ENCODE assay signal across 11 mouse cellular contexts in genomic region chr5:114573920-114574628, GRCm38 (mm10). TPM values are rescaled to one million over a fixed set of nuclear protein-coding genes. Genes with fewer than 3 reads are reported as not detected.
A peak's percentile ranks its signal among the peaks of the same experiment; 100 is the strongest.
DNase-seq lines count a peak whose midpoint lies in the region; ATAC-seq and TF ChIP-seq lines count a peak whose summit lies in the region.
"Had no signal": no experiment of that assay in that cellular context is flagged by ENCODE, and none has a peak within 500 bp of the region (broad histone marks: within the 10 kb centered on the region; RNA-seq: fewer than 3 reads in every experiment).

No protein-coding gene starts in this region.

- peaks cover 38% of the 10 kb centered on the region for H3K4me1 ChIP-seq in liver, adult 2 months (ENCODE audit: control insufficient read depth, insufficient read depth, low read length)
- H3K4me1 ChIP-seq in hindbrain, embryonic 14.5 days (replicated peaks; ENCODE audit: control insufficient read depth, insufficient read depth, low read length): peaks cover 83% of the 10 kb centered on the region
- H3K4me1 ChIP-seq in midbrain, embryonic 12.5 days: peaks cover 96% of the 10 kb centered on the region

- H3K4me2 ChIP-seq in hindbrain, embryonic 14.5 days (replicated peaks): 0 out of 2 replicates have a peak overlapping the region, but pooled peaks have one; percentile 89
- H3K4me2 ChIP-seq in midbrain, embryonic 12.5 days (replicated peaks): peak overlapping the region; percentile 19
- H3K4me2 ChIP-seq: heart, embryonic 12.5 days; liver, embryonic 13.5 days had no signal

- DNase-seq in liver, adult 2 months (ENCODE audit: extremely low read depth, low read depth, low spot score): peak; percentile 80
- no peak for DNase-seq in liver
- DNase-seq in adrenal gland, postnatal 36 days: peak; percentile 86 to 91
- no peak for DNase-seq in hindbrain, embryonic 14.5 days (ENCODE audit: low spot score)
- no peak for DNase-seq in right cerebral cortex, postnatal 4 days
- no peak for DNase-seq in layer of hippocampus, adult 8-10 months (ENCODE audit: low spot score in 2 of 2)
- DNase-seq in right cerebral cortex, adult 2 months (ENCODE audit: low spot score in 2 of 2): no peak
- DNase-seq: cerebellum, postnatal 14 days; liver, embryonic 13.5 days had no signal

- H3K79me2 ChIP-seq in liver, adult 2 months (ENCODE audit: control insufficient read depth, insufficient read depth, low read length): peaks cover 15% of the 10 kb centered on the region

- peak overlapping the region; percentile 40 for H3K27ac ChIP-seq in liver, adult 2 months (replicated peaks; ENCODE audit: insufficient read depth, low read depth, low read length)
- H3K27ac ChIP-seq in hindbrain, embryonic 14.5 days: no peak overlapping the region
- 0 out of 2 replicates have a peak overlapping the region, but pooled peaks have one; percentile 56 for H3K27ac ChIP-seq in midbrain, embryonic 12.5 days (replicated peaks)

- no peaks in the 10 kb centered on the region for H3K27me3 ChIP-seq in liver, adult 2 months (ENCODE audit: control insufficient read depth, insufficient read depth, low read length)
- H3K27me3 ChIP-seq in hindbrain, embryonic 14.5 days (ENCODE audit: control insufficient read depth, insufficient read depth, low read length): no peaks in the 10 kb centered on the region
- H3K27me3 ChIP-seq in midbrain, embryonic 12.5 days: peaks cover 57% of the 10 kb centered on the region

- H3K4me3 ChIP-seq in liver, adult 2 months (ENCODE audit: insufficient read depth, low read depth, low read length): no peak overlapping the region
- H3K4me3 ChIP-seq in hindbrain, embryonic 14.5 days (replicated peaks; ENCODE audit: low read length): no peak overlapping the region
- H3K4me3 ChIP-seq in midbrain, embryonic 12.5 days: no peak overlapping the region
- H3K4me3 ChIP-seq: heart, embryonic 12.5 days; liver, embryonic 13.5 days had no signal

- 26% methylated on average over 12 of the region's 12 CpGs for WGBS in liver, adult 2 months
- WGBS in hindbrain, embryonic 14.5 days: 58% methylated on average over 12 of the region's 12 CpGs
- 68% methylated on average over 12 of the region's 12 CpGs for WGBS in midbrain, embryonic 12.5 days

- no peak for TF ChIP-seq POLR2A in liver, adult 2 months (IDR thresholded peaks at IDR 0.05; ENCODE audit: extremely low read depth, insufficient read depth, low read length)

- H3K9ac ChIP-seq in liver, adult 2 months (ENCODE audit: low read depth, low read length): no peak overlapping the region
- 0 out of 2 replicates have a peak overlapping the region, but pooled peaks have one; percentile 6 for H3K9ac ChIP-seq in hindbrain, embryonic 14.5 days
- H3K9ac ChIP-seq in midbrain, embryonic 12.5 days (replicated peaks): no peak overlapping the region
- H3K9ac ChIP-seq: heart, embryonic 12.5 days had no signal

- no peaks in the 10 kb centered on the region for H3K9me3 ChIP-seq in hindbrain, embryonic 14.5 days (ENCODE audit: control insufficient read depth, low read length)
- no peaks in the 10 kb centered on the region for H3K9me3 ChIP-seq in midbrain, embryonic 12.5 days
- H3K9me3 ChIP-seq: heart, embryonic 12.5 days; liver, embryonic 13.5 days had no signal

- H3K36me3 ChIP-seq in liver, adult 2 months (ENCODE audit: control insufficient read depth, insufficient read depth, low read length): no peaks in the 10 kb centered on the region
- H3K36me3 ChIP-seq in hindbrain, embryonic 14.5 days (replicated peaks; ENCODE audit: control insufficient read depth, insufficient read depth): no peaks in the 10 kb centered on the region
- H3K36me3 ChIP-seq in midbrain, embryonic 12.5 days: no peaks in the 10 kb centered on the region; the same call in 1 of the 2 replicates
- H3K36me3 ChIP-seq: heart, embryonic 12.5 days; liver, embryonic 13.5 days had no signal

- no peak for TF ChIP-seq CTCF in liver, adult 2 months (IDR thresholded peaks at IDR 0.05; ENCODE audit: low read depth, low read length)

- ATAC-seq in hindbrain, embryonic 14.5 days (ENCODE audit: low FRiP score): no peak
- ATAC-seq in midbrain, embryonic 12.5 days (ENCODE audit: low FRiP score, low read depth): no peak

RNA-seq across cellular contexts. Expression of gene Fam222a, which starts 6.3 kb away (rescaled TPM):
- total RNA-seq in liver, adult 2 months (2014; rRNA removed): 0.09 and 0.60 TPM in 2 replicates
- 1.2 and 1.4 TPM in 2 replicates for polyA plus RNA-seq in liver, adult 2 months (2012; rRNA removed)
- total RNA-seq in adrenal gland, postnatal 36 days (2021): 100 to 1,000 TPM in 1 of 2 experiments, 10 to 100 TPM in 1; 52.1 to 118 TPM
- 6.6 and 6.7 TPM in 2 replicates for polyA plus RNA-seq in hindbrain, embryonic 14.5 days (2014; fragmentation: Nextera tagmentation; extraction: Ambion mirVana)
- 9.4 and 10.2 TPM in 2 replicates for polyA plus RNA-seq in midbrain, embryonic 12.5 days (2016; fragmentation: Nextera tagmentation; extraction: Ambion mirVana)
- total RNA-seq in layer of hippocampus, adult 8-10 months (2022): 1 to 10 TPM; 4.9 to 7.2 (median 6.7) TPM

Comparison
In these comparisons a context has a peak if more than half of its experiments do, and no peak if none do; other contexts are left out.
1. DNase-seq: peak in liver, adult 2 months (single experiment) and adrenal gland, postnatal 36 days (2 of 2); none in liver (single experiment), hindbrain, embryonic 14.5 days (single experiment), right cerebral cortex, postnatal 4 days (single experiment), layer of hippocampus, adult 8-10 months (0 of 2) and right cerebral cortex, adult 2 months (0 of 2).
2. RNA of gene Fam222a, which starts 6.3 kb away (total RNA-seq): 52.1 to 118 TPM in adrenal gland, postnatal 36 days; 4.9 to 7.2 TPM in layer of hippocampus, adult 8-10 months and 0.09 to 0.60 TPM in liver, adult 2 months; every median in the first group is over 4 times any median in the second.